Mouse (Mus musculus) midbrain, embryonic 16.5 days (tissue): ENCODE measurements around the gene 6430550D23Rik. TPM values are rescaled to one million over a fixed set of nuclear protein-coding genes. Genes with fewer than 3 reads are reported as not detected.

ENCODE experiments used
- ATAC-seq: fragments of 200-750 bp; cut with Nextera tagmentation; 2 replicates; pipeline ENCODE4 v1.8.0; 2017; ENCODE audit warnings: moderate TSS enrichment
- H3K27ac ChIP-seq: fragments of 300-500 bp; sonication (generic); 2 replicates; pipeline ENCODE4 v1.5.1; 2014; ENCODE audit warnings: mild to moderate bottlenecking, low read length, mixed read lengths
- H3K27me3 ChIP-seq: fragments of 300-500 bp; sonication (generic); 2 replicates; pipeline ENCODE4 v1.6.1; 2014; ENCODE audit warnings: low read depth, low read length, mixed read lengths; ENCODE audit not compliant: control insufficient read depth, insufficient read depth
- H3K36me3 ChIP-seq: fragments of 300-500 bp; sonication (generic); 2 replicates; pipeline ENCODE4 v1.6.1; 2014; ENCODE audit warnings: mild to moderate bottlenecking, low read length, moderate library complexity, mixed read lengths; ENCODE audit not compliant: control insufficient read depth, insufficient read depth
- H3K4me1 ChIP-seq: fragments of 300-500 bp; sonication (generic); 2 replicates; pipeline ENCODE4 v1.6.1; 2014; ENCODE audit warnings: mild to moderate bottlenecking, low read length, mixed read lengths; ENCODE audit not compliant: control insufficient read depth, insufficient read depth
- H3K4me2 ChIP-seq: fragments of 300-500 bp; sonication (generic); 2 replicates; pipeline ENCODE4 v1.6.1; 2014; ENCODE audit warnings: mild to moderate bottlenecking, low read length, mixed read lengths
- H3K4me3 ChIP-seq: fragments of 300-500 bp; sonication (generic); 2 replicates; pipeline ENCODE4 v1.5.1; 2014; ENCODE audit warnings: low read depth, mild to moderate bottlenecking, low read length, moderate library complexity, mixed read lengths
- H3K9ac ChIP-seq: fragments of 300-500 bp; sonication (generic); 2 replicates; pipeline ENCODE4 v1.6.1; 2014; ENCODE audit warnings: low read depth, low read length, mixed read lengths
- H3K9me3 ChIP-seq: fragments of 300-500 bp; sonication (generic); replicated peaks from 2 replicates; pipeline ENCODE4 v1.6.1; 2014; ENCODE audit warnings: mild to moderate bottlenecking, low read length, mixed read lengths; ENCODE audit not compliant: control insufficient read depth, poor library complexity, severe bottlenecking
- WGBS: fragments of 180-500 bp; shearing (Covaris S2); extraction: QIAGEN DNeasy Blood & Tissue Kit; methylation state at CpG from one replicate; pipeline ENCODE4 v1.1.7; 2014; 5-methylcytosine and 5-hydroxymethylcytosine counted together
- polyA plus RNA-seq: library from polyadenylated mRNA; unstranded; fragments of >200 nt; fragmentation: Nextera tagmentation; extraction: Ambion mirVana; gene quantifications from 2 replicates; pipeline ENCODE4 v1.2.1, GENCODE M21; 2015

6430550D23Rik gene
- polyA plus RNA-seq, 1 experiment from 2014 or later, result 1.3 TPM

GRCm38 (mm10) chr2:156005393-156005792 is 2.4 kb downstream of the 6430550D23Rik start:
- Histone ChIP-seq H3K9ac (no peak overlapping the region), H3K4me3 (no peak overlapping the region), H3K27ac (no peak overlapping the region), H3K4me1 (peaks cover 9% of the 10 kb centered on the region), H3K9me3 (no peaks in the 10 kb centered on the region), H3K36me3 (peaks cover 3% of the 10 kb centered on the region), H3K4me2 (no peak overlapping the region), H3K27me3 (no peaks in the 10 kb centered on the region)
- no peak for ATAC-seq
- 90% methylated on average over 4 of the region's 4 CpGs for WGBS

- no peaks in the 10 kb centered on the region for H3K27me3 ChIP-seq
- no peak for ATAC-seq
- no peak overlapping the region for H3K9ac ChIP-seq
- H3K36me3 ChIP-seq, result peaks cover 73% of the 10 kb centered on the region
- no peak overlapping the region for H3K27ac ChIP-seq
- no peak overlapping the region for H3K4me2 ChIP-seq
- 82% methylated on average over 14 of the region's 14 CpGs for WGBS
- H3K9me3 ChIP-seq, result no peaks in the 10 kb centered on the region
- H3K4me1 ChIP-seq, result no peaks in the 10 kb centered on the region
- H3K4me3 ChIP-seq, result no peak overlapping the region
Observed at GRCm38 (mm10) chr2:155991863-155992321, 15.9 kb downstream of the 6430550D23Rik start.

- WGBS, result 95% methylated on average over 10 of the region's 10 CpGs
- no peak overlapping the region for H3K4me2 ChIP-seq
- H3K4me3 ChIP-seq, result no peak overlapping the region
- H3K9ac ChIP-seq, result no peak overlapping the region
- no peak overlapping the region for H3K27ac ChIP-seq
- peaks cover 73% of the 10 kb centered on the region for H3K36me3 ChIP-seq
- ATAC-seq, result no peak
- H3K27me3 ChIP-seq, result no peaks in the 10 kb centered on the region
- no peaks in the 10 kb centered on the region for H3K9me3 ChIP-seq
- H3K4me1 ChIP-seq, result no peaks in the 10 kb centered on the region
Observed at GRCm38 (mm10) chr2:155991151-155991550, 16.6 kb downstream of the 6430550D23Rik start.

GRCm38 (mm10) chr2:155989085-155989484 is 18.7 kb downstream of the 6430550D23Rik start:
- H3K9ac ChIP-seq, result 0 out of 2 replicates have a peak overlapping the region, but pooled peaks have one; percentile 6
- no peak overlapping the region for H3K4me3 ChIP-seq
- no peaks in the 10 kb centered on the region for H3K4me1 ChIP-seq
- H3K36me3 ChIP-seq, result peaks cover 74% of the 10 kb centered on the region
- H3K27me3 ChIP-seq, result no peaks in the 10 kb centered on the region
- WGBS, result 72% methylated on average over 4 of the region's 4 CpGs
- H3K9me3 ChIP-seq, result no peaks in the 10 kb centered on the region
- no peak for ATAC-seq
- H3K27ac ChIP-seq, result no peak overlapping the region
- no peak overlapping the region for H3K4me2 ChIP-seq

GRCm38 (mm10) chr2:155987131-155987530 is 20.6 kb downstream of the 6430550D23Rik start:
- Histone ChIP-seq H3K9me3 (no peaks in the 10 kb centered on the region), H3K4me2 (no peak overlapping the region), H3K36me3 (peaks cover 74% of the 10 kb centered on the region), H3K27me3 (no peaks in the 10 kb centered on the region), H3K4me3 (no peak overlapping the region), H3K4me1 (no peaks in the 10 kb centered on the region), H3K9ac (no peak overlapping the region), H3K27ac (no peak overlapping the region)
- ATAC-seq, result no peak
- 95% methylated on average over 6 of the region's 6 CpGs for whole genome bisulfite sequencing

- Histone ChIP-seq H3K4me2 (no peak overlapping the region), H3K4me1 (no peaks in the 10 kb centered on the region), H3K9ac (no peak overlapping the region), H3K4me3 (no peak overlapping the region), H3K36me3 (peaks cover 69% of the 10 kb centered on the region), H3K9me3 (no peaks in the 10 kb centered on the region), H3K27me3 (no peaks in the 10 kb centered on the region), H3K27ac (no peak overlapping the region)
- whole genome bisulfite sequencing, result 94% methylated on average over 7 of the region's 7 CpGs
- no peak for ATAC-seq
Observed at GRCm38 (mm10) chr2:155985776-155986175, 22.0 kb downstream of the 6430550D23Rik start.

- Histone ChIP-seq H3K9me3 (no peaks in the 10 kb centered on the region), H3K27ac (no peak overlapping the region), H3K9ac (no peak overlapping the region), H3K4me2 (no peak overlapping the region), H3K4me1 (no peaks in the 10 kb centered on the region), H3K4me3 (no peak overlapping the region), H3K36me3 (peaks cover 56% of the 10 kb centered on the region), H3K27me3 (no peaks in the 10 kb centered on the region)
- WGBS, result 93% methylated on average over 5 of the region's 5 CpGs
- ATAC-seq, result no peak
Observed at GRCm38 (mm10) chr2:155979328-155979991, 28.3 kb downstream of the 6430550D23Rik start.

GRCm38 (mm10) chr2:155974087-155974731 is 33.6 kb downstream of the 6430550D23Rik start:
- no peak overlapping the region for H3K4me2 ChIP-seq
- no peaks in the 10 kb centered on the region for H3K27me3 ChIP-seq
- no peak overlapping the region for H3K4me3 ChIP-seq
- no peak overlapping the region for H3K27ac ChIP-seq
- no peak for ATAC-seq
- no peak overlapping the region for H3K9ac ChIP-seq
- H3K4me1 ChIP-seq, result no peaks in the 10 kb centered on the region
- WGBS, result 79% methylated on average over 14 of the region's 14 CpGs
- H3K36me3 ChIP-seq, result peaks cover 41% of the 10 kb centered on the region
- H3K9me3 ChIP-seq, result no peaks in the 10 kb centered on the region

- WGBS, result 80% methylated on average over 6 of the region's 6 CpGs
- no peaks in the 10 kb centered on the region for H3K9me3 ChIP-seq
- peaks cover 46% of the 10 kb centered on the region for H3K36me3 ChIP-seq
- H3K4me3 ChIP-seq, result no peak overlapping the region
- H3K9ac ChIP-seq, result no peak overlapping the region
- H3K4me1 ChIP-seq, result no peaks in the 10 kb centered on the region
- H3K4me2 ChIP-seq, result no peak overlapping the region
- no peak for ATAC-seq
- no peak overlapping the region for H3K27ac ChIP-seq
- no peaks in the 10 kb centered on the region for H3K27me3 ChIP-seq
Observed at GRCm38 (mm10) chr2:155973348-155973747, 34.4 kb downstream of the 6430550D23Rik start.
